Mouse (Mus musculus) hindbrain, embryonic 14.5 days (tissue): ENCODE data around the gene Gm19935. TPM values are rescaled to one million over a fixed set of nuclear protein-coding genes. Genes with fewer than 3 reads are reported as not detected.
A peak's percentile ranks its signal among the peaks of the same experiment; 100 is the strongest.

ENCODE experiments used
- ATAC-seq: fragments of 200-750 bp; cut with Nextera tagmentation; 2 replicates; pipeline ENCODE4 v1.8.0; 2017; ENCODE audit warnings: moderate number of reproducible peaks, mild to moderate bottlenecking, moderate TSS enrichment, moderate library complexity; ENCODE audit not compliant: low FRiP score
- DNase-seq: peaks from one replicate; pipeline ENCODE4 v3.0.0-alpha.2; 2015; ENCODE audit warnings: low spot score
- H3K27ac ChIP-seq: fragments of 300-500 bp; sonication (generic); 2 replicates; pipeline ENCODE4 v1.5.1; 2014; ENCODE audit warnings: mild to moderate bottlenecking, moderate library complexity
- H3K27me3 ChIP-seq: fragments of 300-500 bp; sonication (generic); 2 replicates; pipeline ENCODE4 v1.6.1; 2014; ENCODE audit warnings: mild to moderate bottlenecking, low read length, mixed read lengths; ENCODE audit not compliant: control insufficient read depth, insufficient read depth
- H3K36me3 ChIP-seq: fragments of 300-500 bp; sonication (generic); replicated peaks from 2 replicates; pipeline ENCODE4 v1.6.1; 2014; ENCODE audit not compliant: control insufficient read depth, insufficient read depth
- H3K4me1 ChIP-seq: fragments of 300-500 bp; sonication (generic); replicated peaks from 2 replicates; pipeline ENCODE4 v1.6.1; 2014; ENCODE audit warnings: antibody characterized with exemption, low read length, mixed read lengths; ENCODE audit not compliant: control insufficient read depth, insufficient read depth
- H3K4me2 ChIP-seq: fragments of 300-500 bp; sonication (generic); replicated peaks from 2 replicates; pipeline ENCODE4 v1.6.1; 2014; ENCODE audit warnings: mild to moderate bottlenecking, moderate library complexity
- H3K4me3 ChIP-seq: fragments of 300-500 bp; sonication (generic); replicated peaks from 2 replicates; pipeline ENCODE4 v1.5.1; 2014; ENCODE audit warnings: mild to moderate bottlenecking, low read length
- H3K9ac ChIP-seq: fragments of 300-500 bp; sonication (generic); 2 replicates; pipeline ENCODE4 v1.6.1; 2014
- H3K9me3 ChIP-seq: fragments of 300-500 bp; sonication (generic); 2 replicates; pipeline ENCODE4 v1.6.1; 2016; ENCODE audit warnings: low read length; ENCODE audit not compliant: control insufficient read depth
- WGBS: fragments of 180-500 bp; shearing (Covaris S2); extraction: QIAGEN DNeasy Blood & Tissue Kit; methylation state at CpG from one replicate; pipeline ENCODE4 v1.1.7; 2014; 5-methylcytosine and 5-hydroxymethylcytosine counted together
- polyA plus RNA-seq: library from polyadenylated mRNA; unstranded; fragments of >200 nt; fragmentation: Nextera tagmentation; extraction: Ambion mirVana; gene quantifications from 2 replicates; pipeline ENCODE4 v1.2.1, GENCODE M21; 2014

Gm19935 gene
- polyA plus RNA-seq = 2.6 and 2.7 TPM in 2 replicates

- no peaks in the 10 kb centered on the region for H3K36me3 ChIP-seq
- ATAC-seq (no peak), DNase-seq (no peak)
- 0 out of 2 replicates have a peak, but pooled peaks cover 12% of the 10 kb centered on the region for H3K4me1 ChIP-seq
- no peak within 1 kb of the TSS for H3K4me3 ChIP-seq
- H3K9me3 ChIP-seq = no peaks in the 10 kb centered on the region
- no peaks in the 10 kb centered on the region for H3K27me3 ChIP-seq
- H3K9ac ChIP-seq = no peak within 1 kb of the TSS
- no peak within 1 kb of the TSS for H3K4me2 ChIP-seq
- H3K27ac ChIP-seq = peak within 1 kb of the TSS; percentile 40
- WGBS = 88% methylated on average over 2 of the region's 2 CpGs
Measured at GRCm38 (mm10) chr8:90817293-90817692, at the start of gene Gm19935. Gm19935 (minus strand) TSS chr8:90817393.

GRCm38 (mm10) chr8:90862038-90862437, 44.8 kb upstream of the Gm19935 start:
- 3% methylated on average over 9 of the region's 9 CpGs for WGBS
- Histone ChIP-seq H3K9me3 (no peaks in the 10 kb centered on the region), H3K36me3 (no peaks in the 10 kb centered on the region), H3K27me3 (no peaks in the 10 kb centered on the region), H3K9ac (0 out of 2 replicates have a peak overlapping the region, but pooled peaks have one; percentile 3), H3K4me2 (0 out of 2 replicates have a peak overlapping the region, but pooled peaks have one; percentile 13), H3K27ac (peak overlapping the region; percentile 77), H3K4me1 (peaks cover 26% of the 10 kb centered on the region), H3K4me3 (no peak overlapping the region)
- ATAC-seq (peak; percentile 91), DNase-seq (peak; percentile 69)

GRCm38 (mm10) chr8:90861266-90861944, 44.2 kb upstream of the Gm19935 start:
- ATAC-seq = peak; percentile 49; the same call in 1 of the 2 replicates
- Histone ChIP-seq H3K9me3 (no peaks in the 10 kb centered on the region), H3K9ac (0 out of 2 replicates have a peak overlapping the region, but pooled peaks have one; percentile 3), H3K36me3 (no peaks in the 10 kb centered on the region), H3K4me1 (peaks cover 26% of the 10 kb centered on the region), H3K27me3 (no peaks in the 10 kb centered on the region), H3K4me2 (0 out of 2 replicates have a peak overlapping the region, but pooled peaks have one; percentile 13), H3K27ac (peak overlapping the region; percentile 77), H3K4me3 (no peak overlapping the region)
- 6% methylated on average over 9 of the region's 9 CpGs for WGBS
- no peak for DNase-seq

- H3K9ac ChIP-seq = no peak overlapping the region
- no peak for ATAC-seq
- no peaks in the 10 kb centered on the region for H3K9me3 ChIP-seq
- H3K27me3 ChIP-seq = no peaks in the 10 kb centered on the region
- no peak overlapping the region for H3K27ac ChIP-seq
- H3K4me2 ChIP-seq = no peak overlapping the region
- H3K4me1 ChIP-seq = peaks cover 36% of the 10 kb centered on the region
- no peak for DNase-seq
- no peaks in the 10 kb centered on the region for H3K36me3 ChIP-seq
- no peak overlapping the region for H3K4me3 ChIP-seq
- 97% methylated on average over 2 of the region's 2 CpGs for WGBS
Measured at GRCm38 (mm10) chr8:90858071-90858470, 40.9 kb upstream of the Gm19935 start.

- 33% methylated on average over 1 of the region's 1 CpGs for WGBS
- Histone ChIP-seq H3K4me1 (peaks cover 25% of the 10 kb centered on the region), H3K4me2 (no peak overlapping the region), H3K9ac (no peak overlapping the region), H3K27ac (no peak overlapping the region), H3K27me3 (no peaks in the 10 kb centered on the region), H3K4me3 (no peak overlapping the region), H3K36me3 (no peaks in the 10 kb centered on the region), H3K9me3 (no peaks in the 10 kb centered on the region)
- no peak for DNase-seq
- no peak for ATAC-seq
Measured at GRCm38 (mm10) chr8:90856952-90857351, 39.8 kb upstream of the Gm19935 start.

- H3K4me3 ChIP-seq = no peak overlapping the region
- H3K4me1 ChIP-seq = peaks cover 17% of the 10 kb centered on the region; the same call in 1 of the 2 replicates
- no peaks in the 10 kb centered on the region for H3K27me3 ChIP-seq
- no peaks in the 10 kb centered on the region for H3K36me3 ChIP-seq
- no peak overlapping the region for H3K4me2 ChIP-seq
- no peaks in the 10 kb centered on the region for H3K9me3 ChIP-seq
- no peak overlapping the region for H3K27ac ChIP-seq
- no peak overlapping the region for H3K9ac ChIP-seq
- DNase-seq = no peak
- ATAC-seq = no peak
- 87% methylated on average over 3 of the region's 3 CpGs for WGBS
Measured at GRCm38 (mm10) chr8:90856171-90856570, 39.0 kb upstream of the Gm19935 start.

GRCm38 (mm10) chr8:90854671-90855161, 37.5 kb upstream of the Gm19935 start:
- Histone ChIP-seq H3K4me2 (0 out of 2 replicates have a peak overlapping the region, but pooled peaks have one; percentile 5), H3K27ac (peak overlapping the region; percentile 75; the same call in 1 of the 2 replicates), H3K9me3 (no peaks in the 10 kb centered on the region), H3K4me1 (peaks cover 14% of the 10 kb centered on the region), H3K9ac (no peak overlapping the region), H3K36me3 (no peaks in the 10 kb centered on the region), H3K4me3 (no peak overlapping the region), H3K27me3 (no peaks in the 10 kb centered on the region)
- peak; percentile 82 for ATAC-seq
- peak; percentile 55 for DNase-seq
- 10% methylated on average over 10 of the region's 10 CpGs for WGBS

GRCm38 (mm10) chr8:90853971-90854670, 36.9 kb upstream of the Gm19935 start:
- 42% methylated on average over 9 of the region's 9 CpGs for WGBS
- Histone ChIP-seq H3K4me3 (no peak overlapping the region), H3K27ac (peak overlapping the region; percentile 75; the same call in 1 of the 2 replicates), H3K27me3 (no peaks in the 10 kb centered on the region), H3K9ac (no peak overlapping the region), H3K4me2 (0 out of 2 replicates have a peak overlapping the region, but pooled peaks have one; percentile 5), H3K36me3 (no peaks in the 10 kb centered on the region), H3K4me1 (peaks cover 18% of the 10 kb centered on the region), H3K9me3 (no peaks in the 10 kb centered on the region)
- DNase-seq = no peak
- ATAC-seq = no peak

GRCm38 (mm10) chr8:90851544-90851943, 34.4 kb upstream of the Gm19935 start:
- ATAC-seq (no peak), DNase-seq (no peak)
- Histone ChIP-seq H3K27me3 (no peaks in the 10 kb centered on the region), H3K4me2 (no peak overlapping the region), H3K4me1 (peaks cover 18% of the 10 kb centered on the region), H3K9ac (no peak overlapping the region), H3K27ac (no peak overlapping the region), H3K9me3 (no peaks in the 10 kb centered on the region), H3K4me3 (no peak overlapping the region), H3K36me3 (no peaks in the 10 kb centered on the region)
- 44% methylated on average over 8 of the region's 8 CpGs for WGBS
